Mouse (Mus musculus): Measurements from ENCODE around the gene Trim41. TPM values are rescaled to one million over a fixed set of nuclear protein-coding genes. Genes with fewer than 3 reads are reported as not detected.

Trim41 gene
- polyA plus RNA-seq, 1 experiment from 2014 or later = 6.3 TPM

- no peak overlapping the region for H3K9ac ChIP-seq (replicated peaks; ENCODE audit: low read length)
- H3K27ac ChIP-seq (replicated peaks; ENCODE audit: low read depth, low read length) = no peak overlapping the region
- ATAC-seq (ENCODE audit: low FRiP score, low TSS enrichment) (no peak), DNase-seq (no peak)
- H3K4me1 ChIP-seq (ENCODE audit: control insufficient read depth, insufficient read depth, low read length) = peaks cover 7% of the 10 kb centered on the region
- peaks cover 10% of the 10 kb centered on the region for H3K27me3 ChIP-seq (ENCODE audit: control insufficient read depth, insufficient read depth, low read length)
- no peaks in the 10 kb centered on the region for H3K36me3 ChIP-seq (ENCODE audit: control insufficient read depth, insufficient read depth, low read length)
- no peak overlapping the region for H3K4me3 ChIP-seq (replicated peaks; ENCODE audit: low read depth, low read length)
- no peak overlapping the region for H3K4me2 ChIP-seq (ENCODE audit: low read length)
- no peaks in the 10 kb centered on the region for H3K9me3 ChIP-seq (ENCODE audit: control insufficient read depth, low read length)
These were observed 23.7 kb upstream of the Trim41 start for GRCm38 (mm10) chr11:48840805-48841204.

GRCm38 (mm10) chr11:48838879-48839680 lies 21.9 kb upstream of the Trim41 start:
- peak overlapping the region; percentile 58 for H3K4me2 ChIP-seq (ENCODE audit: low read length)
- no peak overlapping the region for H3K27ac ChIP-seq (replicated peaks; ENCODE audit: low read depth, low read length)
- no peak overlapping the region for H3K9ac ChIP-seq (replicated peaks; ENCODE audit: low read length)
- ATAC-seq (ENCODE audit: low FRiP score, low TSS enrichment) (no peak), DNase-seq (no peak)
- peak overlapping the region; percentile 77 for H3K4me3 ChIP-seq (replicated peaks; ENCODE audit: low read depth, low read length)
- peaks cover 10% of the 10 kb centered on the region for H3K27me3 ChIP-seq (ENCODE audit: control insufficient read depth, insufficient read depth, low read length)
- H3K9me3 ChIP-seq (ENCODE audit: control insufficient read depth, low read length) = no peaks in the 10 kb centered on the region
- H3K4me1 ChIP-seq (ENCODE audit: control insufficient read depth, insufficient read depth, low read length) = peaks cover 7% of the 10 kb centered on the region
- H3K36me3 ChIP-seq (ENCODE audit: control insufficient read depth, insufficient read depth, low read length) = no peaks in the 10 kb centered on the region
- WGBS = 68% methylated on average over 10 of the region's 10 CpGs

- WGBS = 3% methylated on average over 16 of the region's 16 CpGs
- Histone ChIP-seq H3K36me3 (ENCODE audit: control insufficient read depth, insufficient read depth, low read length) (no peaks in the 10 kb centered on the region), H3K4me2 (ENCODE audit: low read length) (peak overlapping the region; percentile 58), H3K4me1 (ENCODE audit: control insufficient read depth, insufficient read depth, low read length) (peaks cover 7% of the 10 kb centered on the region), H3K9ac (replicated peaks; ENCODE audit: low read length) (peak overlapping the region; percentile 69), H3K9me3 (ENCODE audit: control insufficient read depth, low read length) (no peaks in the 10 kb centered on the region), H3K4me3 (replicated peaks; ENCODE audit: low read depth, low read length) (peak overlapping the region; percentile 77), H3K27me3 (ENCODE audit: control insufficient read depth, insufficient read depth, low read length) (peaks cover 10% of the 10 kb centered on the region), H3K27ac (replicated peaks; ENCODE audit: low read depth, low read length) (peak overlapping the region; percentile 66; the same call in 1 of the 2 replicates)
- ATAC-seq (ENCODE audit: low FRiP score, low TSS enrichment) = 0 out of 2 replicates have a peak, but pooled peaks have one; percentile 15
- DNase-seq = no peak
These were observed 21.1 kb upstream of the Trim41 start for GRCm38 (mm10) chr11:48838181-48838797.

- H3K4me3 ChIP-seq (replicated peaks; ENCODE audit: low read depth, low read length) = peak overlapping the region; percentile 77
- no peaks in the 10 kb centered on the region for H3K9me3 ChIP-seq (ENCODE audit: control insufficient read depth, low read length)
- H3K27me3 ChIP-seq (ENCODE audit: control insufficient read depth, insufficient read depth, low read length) = peaks cover 10% of the 10 kb centered on the region
- ATAC-seq (ENCODE audit: low FRiP score, low TSS enrichment) = peak; percentile 24
- peaks cover 7% of the 10 kb centered on the region for H3K4me1 ChIP-seq (ENCODE audit: control insufficient read depth, insufficient read depth, low read length)
- peak overlapping the region; percentile 69 for H3K9ac ChIP-seq (replicated peaks; ENCODE audit: low read length)
- H3K36me3 ChIP-seq (ENCODE audit: control insufficient read depth, insufficient read depth, low read length) = no peaks in the 10 kb centered on the region
- peak; percentile 78 for DNase-seq
- H3K4me2 ChIP-seq (ENCODE audit: low read length) = peak overlapping the region; percentile 58
- peak overlapping the region; percentile 66 for H3K27ac ChIP-seq (replicated peaks; ENCODE audit: low read depth, low read length)
- WGBS = under 1% methylated on average over 76 of the region's 77 CpGs
These were observed 20.4 kb upstream of the Trim41 start for GRCm38 (mm10) chr11:48837310-48838180.

GRCm38 (mm10) chr11:48836990-48837309 lies 19.8 kb upstream of the Trim41 start:
- Histone ChIP-seq H3K27me3 (ENCODE audit: control insufficient read depth, insufficient read depth, low read length) (peaks cover 10% of the 10 kb centered on the region), H3K36me3 (ENCODE audit: control insufficient read depth, insufficient read depth, low read length) (no peaks in the 10 kb centered on the region), H3K9ac (replicated peaks; ENCODE audit: low read length) (peak overlapping the region; percentile 69), H3K4me3 (replicated peaks; ENCODE audit: low read depth, low read length) (peak overlapping the region; percentile 77), H3K4me1 (ENCODE audit: control insufficient read depth, insufficient read depth, low read length) (peaks cover 7% of the 10 kb centered on the region), H3K9me3 (ENCODE audit: control insufficient read depth, low read length) (no peaks in the 10 kb centered on the region), H3K27ac (replicated peaks; ENCODE audit: low read depth, low read length) (no peak overlapping the region), H3K4me2 (ENCODE audit: low read length) (peak overlapping the region; percentile 58)
- DNase-seq (no peak), ATAC-seq (ENCODE audit: low FRiP score, low TSS enrichment) (no peak)
- 8% methylated on average over 11 of the region's 11 CpGs for WGBS

GRCm38 (mm10) chr11:48835923-48836322 lies 18.8 kb upstream of the Trim41 start:
- ATAC-seq (ENCODE audit: low FRiP score, low TSS enrichment) (no peak), DNase-seq (no peak)
- H3K36me3 ChIP-seq (ENCODE audit: control insufficient read depth, insufficient read depth, low read length) = no peaks in the 10 kb centered on the region
- H3K4me2 ChIP-seq (ENCODE audit: low read length) = no peak overlapping the region
- H3K9ac ChIP-seq (replicated peaks; ENCODE audit: low read length) = no peak overlapping the region
- peaks cover 7% of the 10 kb centered on the region for H3K4me1 ChIP-seq (ENCODE audit: control insufficient read depth, insufficient read depth, low read length)
- H3K27ac ChIP-seq (replicated peaks; ENCODE audit: low read depth, low read length) = no peak overlapping the region
- no peaks in the 10 kb centered on the region for H3K9me3 ChIP-seq (ENCODE audit: control insufficient read depth, low read length)
- no peak overlapping the region for H3K4me3 ChIP-seq (replicated peaks; ENCODE audit: low read depth, low read length)
- H3K27me3 ChIP-seq (ENCODE audit: control insufficient read depth, insufficient read depth, low read length) = peaks cover 10% of the 10 kb centered on the region
- 83% methylated on average over 6 of the region's 6 CpGs for WGBS

- Histone ChIP-seq H3K27me3 (ENCODE audit: control insufficient read depth, insufficient read depth, low read length) (no peaks in the 10 kb centered on the region; the same call in 1 of the 2 replicates), H3K4me2 (ENCODE audit: low read length) (peak overlapping the region; percentile 65), H3K9me3 (ENCODE audit: control insufficient read depth, low read length) (no peaks in the 10 kb centered on the region), H3K9ac (replicated peaks; ENCODE audit: low read length) (peak overlapping the region; percentile 59), H3K4me3 (replicated peaks; ENCODE audit: low read depth, low read length) (peak overlapping the region; percentile 53), H3K4me1 (ENCODE audit: control insufficient read depth, insufficient read depth, low read length) (peaks cover 7% of the 10 kb centered on the region), H3K36me3 (ENCODE audit: control insufficient read depth, insufficient read depth, low read length) (no peaks in the 10 kb centered on the region), H3K27ac (replicated peaks; ENCODE audit: low read depth, low read length) (peak overlapping the region; percentile 67)
- under 1% methylated on average over 30 of the region's 30 CpGs for WGBS
- peak; percentile 93 for DNase-seq
- peak; percentile 88 for ATAC-seq (ENCODE audit: low FRiP score, low TSS enrichment)
These were observed 16.8 kb upstream of the Trim41 start for GRCm38 (mm10) chr11:48833731-48834639.

Data from midbrain, embryonic 14.5 days (tissue).